Mouse (Mus musculus): ENCODE results near the gene Parp11.

DNA sequence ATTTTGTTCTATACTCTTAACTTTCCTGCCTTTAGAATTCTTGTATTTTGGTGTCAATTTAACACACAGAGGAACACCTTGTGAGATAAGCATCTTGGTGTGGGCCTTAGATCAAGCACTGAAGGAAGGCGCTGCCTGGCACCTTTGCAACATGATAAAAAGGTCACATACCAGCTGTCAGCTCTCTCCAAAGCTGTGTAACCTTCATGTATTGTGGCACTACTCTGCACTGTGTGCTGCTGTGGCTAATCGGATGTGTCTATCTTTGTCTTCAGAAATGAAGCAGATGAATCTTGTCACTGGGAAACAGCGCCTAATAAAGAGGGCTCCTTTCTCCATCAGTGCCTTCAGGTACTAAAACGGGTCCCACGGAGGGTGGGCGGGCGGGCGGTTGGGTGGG lies 27.3 kb downstream of the Parp11 start:
- no peak for TF ChIP-seq CTCF (IDR thresholded peaks at IDR 0.05; ENCODE audit: extremely low read depth, insufficient read depth, low read length)
- TF ChIP-seq POLR2A (IDR thresholded peaks at IDR 0.05; ENCODE audit: extremely low read depth, insufficient read depth, low read length) = no peak

Data from cortical plate, adult 2 months (tissue).